Comparison of ENCODE assay signal across 14 mouse cellular contexts in genomic region chr9:102180070-102180469, GRCm38 (mm10).
"Had no signal": no experiment of that assay in that cellular context is flagged by ENCODE, and none has a peak within 500 bp of the region (broad histone marks: within the 10 kb centered on the region; RNA-seq: fewer than 3 reads in every experiment).

No protein-coding gene starts in this region.

- H3K9ac ChIP-seq: intestine, embryonic 15.5 days; kidney, embryonic 15.5 days; limb, embryonic 15.5 days; liver, embryonic 12.5 days; lung, embryonic 14.5 days; neural tube, embryonic 15.5 days had no signal

- H3K36me3 ChIP-seq: intestine, embryonic 15.5 days; kidney, embryonic 15.5 days; limb, embryonic 15.5 days; liver, embryonic 12.5 days; neural tube, embryonic 15.5 days had no signal

- H3K4me1 ChIP-seq: limb, embryonic 15.5 days; liver, embryonic 12.5 days had no signal

- ATAC-seq: intestine, embryonic 15.5 days; liver, embryonic 12.5 days had no signal

- H3K4me3 ChIP-seq: intestine, embryonic 15.5 days; kidney, embryonic 15.5 days; limb, embryonic 15.5 days; liver, embryonic 12.5 days; myocyte; neural tube, embryonic 15.5 days had no signal

- H3K27me3 ChIP-seq: intestine, embryonic 15.5 days; kidney, embryonic 15.5 days; limb, embryonic 15.5 days; liver, embryonic 12.5 days had no signal

- DNase-seq: kidney, adult 18-20 months; lung, embryonic 14.5 days; lung, postnatal 10 days; lung, postnatal 4 days; spleen, adult 18-20 months; thymus, adult 2 months; thymus, postnatal 25 days had no signal

- H3K4me2 ChIP-seq: intestine, embryonic 15.5 days; kidney, embryonic 15.5 days; limb, embryonic 15.5 days; liver, embryonic 12.5 days; lung, embryonic 14.5 days; midbrain, embryonic 11.5 days; neural tube, embryonic 15.5 days had no signal

- H3K27ac ChIP-seq: intestine, embryonic 15.5 days; kidney, embryonic 15.5 days; limb, embryonic 15.5 days; liver, embryonic 12.5 days; neural tube, embryonic 15.5 days had no signal

- H3K9me3 ChIP-seq: intestine, embryonic 15.5 days; kidney, embryonic 15.5 days; limb, embryonic 15.5 days; liver, embryonic 12.5 days; neural tube, embryonic 15.5 days had no signal
